Mouse (Mus musculus): ENCODE measurements around the gene Tmem131. TPM values are rescaled to one million over a fixed set of nuclear protein-coding genes. Genes with fewer than 3 reads are reported as not detected.

The Tmem131 gene
- polyA plus RNA-seq, 1 experiment, result 20.5 TPM

DNA sequence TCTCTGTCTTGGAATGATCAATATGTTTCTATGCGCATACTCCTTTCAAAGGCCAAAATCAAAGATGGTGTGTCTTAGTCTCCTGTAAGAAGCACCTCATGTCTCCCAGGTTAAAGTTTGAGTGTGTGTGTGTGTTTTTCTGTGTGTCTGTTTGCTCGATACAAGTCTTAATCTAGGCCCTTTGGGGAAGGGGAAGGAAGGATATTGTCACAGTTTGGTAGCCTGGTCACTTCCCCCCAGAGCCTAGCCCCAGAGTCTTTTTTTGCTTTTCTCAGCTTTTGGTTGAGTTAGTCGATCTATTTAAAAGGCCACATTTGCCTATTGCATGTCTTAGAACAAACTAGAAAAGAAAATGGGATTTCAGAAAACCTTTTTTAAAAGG, 3.1 kb downstream of the Tmem131 start:
- TF ChIP-seq CTCF (IDR thresholded peaks at IDR 0.05; ENCODE audit: insufficient read depth, low read length) (no peak), POLR2A (IDR thresholded peaks at IDR 0.05; ENCODE audit: borderline replicate concordance, extremely low read depth, low read depth, low read length) (no peak)
- Histone ChIP-seq H3K4me1 (ENCODE audit: control insufficient read depth, insufficient read depth, low read length) (peaks cover 10% of the 10 kb centered on the region), H3K4me3 (replicated peaks; ENCODE audit: extremely low read depth, low read depth, low read length) (peak overlapping the region; percentile 96)
- WGBS, result 52% methylated on average over 3 of the region's 3 CpGs
- no peak for DNase-seq

DNA sequence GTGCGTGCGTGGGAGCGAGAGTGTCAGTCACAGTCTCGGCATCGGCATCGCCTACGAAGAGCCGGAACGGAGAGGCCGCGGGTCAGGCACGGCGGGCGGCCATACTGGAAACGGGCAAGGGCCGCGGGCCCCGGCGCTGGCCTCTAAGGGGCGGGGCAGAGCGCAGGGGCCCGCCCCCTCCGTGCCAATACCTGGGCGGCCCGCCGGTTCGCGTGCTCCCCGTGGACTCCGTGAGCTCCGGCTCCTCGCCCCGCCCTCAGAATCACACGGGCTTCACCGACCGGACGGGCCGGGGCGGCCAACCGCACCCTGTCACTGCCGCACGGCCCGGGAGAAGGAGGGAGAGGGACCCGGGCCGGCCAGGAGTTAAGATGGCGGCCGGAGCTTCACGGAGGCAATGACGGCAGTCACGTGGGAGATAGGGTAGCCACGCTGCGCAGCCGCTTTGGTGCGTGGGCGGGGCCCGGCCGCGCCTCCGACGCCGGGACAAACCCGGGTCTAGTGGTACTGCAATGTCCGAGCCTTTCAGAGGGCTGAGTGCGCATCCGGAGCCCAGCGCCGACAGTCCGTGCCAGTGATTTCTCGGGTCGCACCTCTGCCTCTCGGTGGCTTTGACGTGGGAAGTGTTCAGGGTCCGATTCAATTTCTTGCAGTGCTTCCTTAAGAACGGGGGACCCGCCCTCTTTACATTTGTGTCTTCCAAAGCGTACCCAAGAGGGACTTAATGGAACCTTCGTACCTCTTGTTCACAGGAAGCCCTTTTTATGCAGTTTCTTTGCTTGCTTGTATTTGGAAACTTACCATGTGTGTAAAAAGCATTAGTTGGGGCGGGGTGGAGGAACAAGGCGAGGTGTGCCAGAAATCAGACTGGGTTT, 3.7 kb downstream of the Tmem131 start:
- H3K4me1 ChIP-seq (ENCODE audit: control insufficient read depth, insufficient read depth, low read length), result peaks cover 10% of the 10 kb centered on the region
- TF ChIP-seq CTCF (IDR thresholded peaks at IDR 0.05; ENCODE audit: insufficient read depth, low read length), result no peak
- TF ChIP-seq POLR2A (IDR thresholded peaks at IDR 0.05; ENCODE audit: borderline replicate concordance, extremely low read depth, low read depth, low read length), result peak; percentile 84; the same call in 1 of the 2 replicates
- H3K4me3 ChIP-seq (replicated peaks; ENCODE audit: extremely low read depth, low read depth, low read length), result peak overlapping the region; percentile 96
- DNase-seq, result peak; percentile 91
- 1% methylated on average over 78 of the region's 79 CpGs for WGBS

DNA sequence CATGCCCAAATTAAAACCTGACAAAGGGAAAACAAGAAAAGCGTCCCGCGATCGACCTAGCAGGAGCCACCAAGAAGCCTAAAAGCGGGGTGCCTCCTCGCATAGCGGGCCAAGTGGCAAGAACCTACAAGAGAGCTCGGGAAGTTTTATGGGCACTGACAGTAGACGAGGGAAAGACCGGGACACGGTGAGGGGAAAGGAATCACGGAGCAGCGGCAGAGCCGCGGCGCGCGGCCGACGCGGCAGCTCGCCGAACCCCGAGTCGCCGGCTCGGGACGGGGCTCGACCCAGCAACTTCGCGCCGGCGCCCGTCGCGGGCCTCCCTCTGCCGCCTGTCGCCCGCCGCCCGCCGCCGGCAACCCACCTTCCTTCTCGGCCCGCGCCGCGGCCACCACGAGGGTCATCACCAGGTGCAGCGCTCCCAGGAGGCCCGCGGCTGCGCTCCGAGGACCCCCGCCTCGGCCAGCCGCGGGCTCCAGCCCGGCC, 4.6 kb downstream of the Tmem131 start:
- DNase-seq, result peak; percentile 47
- peaks cover 10% of the 10 kb centered on the region for H3K4me1 ChIP-seq (ENCODE audit: control insufficient read depth, insufficient read depth, low read length)
- peak overlapping the region; percentile 96 for H3K4me3 ChIP-seq (replicated peaks; ENCODE audit: extremely low read depth, low read depth, low read length)
- TF ChIP-seq CTCF (IDR thresholded peaks at IDR 0.05; ENCODE audit: insufficient read depth, low read length) (no peak), POLR2A (IDR thresholded peaks at IDR 0.05; ENCODE audit: borderline replicate concordance, extremely low read depth, low read depth, low read length) (no peak)
- WGBS, result under 1% methylated on average over 57 of the region's 59 CpGs

DNA sequence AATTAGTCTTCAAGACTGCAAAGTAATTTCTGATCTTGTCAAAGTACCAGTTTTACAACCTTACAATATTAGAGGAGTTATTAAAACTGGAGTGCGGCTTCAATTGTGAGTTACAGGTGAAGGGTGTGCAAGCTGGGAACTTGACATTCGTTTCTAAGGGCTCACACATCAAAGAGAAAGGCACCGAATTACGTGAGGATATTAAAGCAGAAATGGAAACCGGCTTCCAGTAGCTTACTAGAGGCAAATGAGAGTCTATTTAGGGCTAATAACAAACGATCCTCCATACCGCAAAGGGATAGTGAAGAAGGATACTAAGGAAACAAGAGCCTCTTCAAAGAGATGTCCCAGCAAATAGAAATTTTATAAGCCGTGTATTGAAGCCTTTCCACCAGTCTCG, 5.1 kb downstream of the Tmem131 start:
- H3K4me1 ChIP-seq (ENCODE audit: control insufficient read depth, insufficient read depth, low read length), result peaks cover 10% of the 10 kb centered on the region
- WGBS, result 3% methylated on average over 9 of the region's 9 CpGs
- no peak for TF ChIP-seq CTCF (IDR thresholded peaks at IDR 0.05; ENCODE audit: insufficient read depth, low read length)
- no peak for TF ChIP-seq POLR2A (IDR thresholded peaks at IDR 0.05; ENCODE audit: borderline replicate concordance, extremely low read depth, low read depth, low read length)
- H3K4me3 ChIP-seq (replicated peaks; ENCODE audit: extremely low read depth, low read depth, low read length), result peak overlapping the region; percentile 96
- no peak for DNase-seq

DNA sequence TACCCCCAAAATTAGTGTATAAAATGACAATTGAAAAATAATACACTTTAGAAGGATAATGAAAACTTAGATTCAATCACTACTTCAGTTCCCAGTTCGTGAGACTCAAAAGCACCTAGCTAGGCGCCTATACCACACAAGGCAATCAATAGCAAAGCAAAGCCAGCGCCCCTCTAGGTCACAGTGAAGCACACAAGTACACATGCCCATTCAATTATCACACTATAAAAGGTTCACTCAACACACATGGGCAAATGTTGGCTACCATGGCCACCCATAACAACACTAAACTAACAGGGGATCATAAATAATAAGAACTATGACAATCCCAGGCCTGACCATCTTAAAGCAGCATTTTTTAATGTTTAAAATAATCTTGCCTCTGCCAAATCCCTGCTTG, 5.8 kb downstream of the Tmem131 start:
- Histone ChIP-seq H3K4me1 (ENCODE audit: control insufficient read depth, insufficient read depth, low read length) (peaks cover 10% of the 10 kb centered on the region), H3K4me3 (replicated peaks; ENCODE audit: extremely low read depth, low read depth, low read length) (no peak overlapping the region)
- no peak for TF ChIP-seq POLR2A (IDR thresholded peaks at IDR 0.05; ENCODE audit: borderline replicate concordance, extremely low read depth, low read depth, low read length)
- no peak for TF ChIP-seq CTCF (IDR thresholded peaks at IDR 0.05; ENCODE audit: insufficient read depth, low read length)
- DNase-seq, result no peak
- WGBS, result 60% methylated on average over 3 of the region's 3 CpGs

DNA sequence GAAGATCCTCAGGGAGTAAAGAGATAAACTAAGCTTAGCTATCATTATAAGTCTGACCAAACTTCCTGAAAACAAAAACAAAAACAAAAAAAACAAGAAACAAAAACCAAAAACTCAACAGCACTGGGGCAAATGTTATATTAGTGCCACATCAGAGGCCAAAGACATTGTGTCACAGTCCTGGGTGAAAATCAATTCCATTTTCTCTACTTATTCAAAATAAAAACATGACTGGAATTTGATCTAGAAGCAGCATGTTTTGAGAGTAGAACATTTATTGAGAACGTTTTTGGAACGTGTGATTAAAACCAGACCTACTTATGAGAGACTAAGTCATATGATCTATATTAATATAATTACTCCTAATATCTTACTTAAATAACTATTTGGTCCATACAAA, 6.5 kb downstream of the Tmem131 start:
- H3K4me1 ChIP-seq (ENCODE audit: control insufficient read depth, insufficient read depth, low read length), result peaks cover 10% of the 10 kb centered on the region
- WGBS, result 49% methylated on average over 2 of the region's 2 CpGs
- DNase-seq, result no peak
- H3K4me3 ChIP-seq (replicated peaks; ENCODE audit: extremely low read depth, low read depth, low read length), result no peak overlapping the region
- TF ChIP-seq CTCF (IDR thresholded peaks at IDR 0.05; ENCODE audit: insufficient read depth, low read length), result no peak
- no peak for TF ChIP-seq POLR2A (IDR thresholded peaks at IDR 0.05; ENCODE audit: borderline replicate concordance, extremely low read depth, low read depth, low read length)

DNA sequence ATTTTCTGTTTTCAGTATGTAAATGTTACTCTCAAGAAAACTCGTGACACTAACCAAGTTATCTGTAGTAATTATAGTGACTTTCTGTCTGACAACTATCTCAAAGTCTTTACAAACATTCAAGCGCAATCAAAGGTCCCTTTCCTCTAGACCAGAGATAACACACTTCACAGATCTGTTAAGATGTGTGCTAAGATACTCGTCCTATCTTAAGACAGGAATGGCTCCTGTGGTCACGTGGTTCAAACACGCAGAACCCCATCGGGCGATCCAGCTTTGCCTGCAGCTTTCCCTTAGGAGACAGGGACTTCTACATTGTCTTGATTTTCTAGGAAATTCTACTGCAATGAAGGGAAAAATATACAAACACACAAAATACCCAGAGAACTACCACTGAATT, 6.9 kb downstream of the Tmem131 start:
- no peak overlapping the region for H3K4me3 ChIP-seq (replicated peaks; ENCODE audit: extremely low read depth, low read depth, low read length)
- 52% methylated on average over 7 of the region's 7 CpGs for WGBS
- TF ChIP-seq POLR2A (IDR thresholded peaks at IDR 0.05; ENCODE audit: borderline replicate concordance, extremely low read depth, low read depth, low read length) (no peak), CTCF (IDR thresholded peaks at IDR 0.05; ENCODE audit: insufficient read depth, low read length) (no peak)

DNA sequence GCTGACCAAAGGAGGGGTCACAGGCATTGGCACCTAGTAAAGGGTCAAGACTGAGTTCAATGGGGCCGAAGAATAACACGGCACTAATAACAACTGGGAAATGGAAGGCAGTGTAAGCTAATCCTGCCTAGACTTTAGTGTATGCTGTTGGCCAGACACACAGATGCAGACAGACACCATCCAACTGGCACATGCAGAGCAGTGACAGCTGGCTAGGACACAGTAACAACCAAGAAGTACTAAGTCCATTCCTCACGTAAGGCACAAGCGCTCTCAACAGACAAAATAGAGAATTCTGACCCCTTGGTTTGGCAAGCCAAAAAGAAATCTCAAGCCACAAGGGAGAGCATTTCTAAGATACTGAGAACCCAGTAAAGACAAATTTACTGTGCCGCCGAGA, 8.7 kb downstream of the Tmem131 start:
- WGBS, result 64% methylated on average over 6 of the region's 6 CpGs
- peaks cover 7% of the 10 kb centered on the region for H3K4me1 ChIP-seq (ENCODE audit: control insufficient read depth, insufficient read depth, low read length)
- no peak for DNase-seq
- no peak for TF ChIP-seq POLR2A (IDR thresholded peaks at IDR 0.05; ENCODE audit: borderline replicate concordance, extremely low read depth, low read depth, low read length)
- H3K4me3 ChIP-seq (replicated peaks; ENCODE audit: extremely low read depth, low read depth, low read length), result no peak overlapping the region

More for the DNA sequence above, 6.9 kb downstream of the Tmem131 start:
- DNase-seq, result no peak
- H3K4me1 ChIP-seq (ENCODE audit: control insufficient read depth, insufficient read depth, low read length), result peaks cover 10% of the 10 kb centered on the region

DNA sequence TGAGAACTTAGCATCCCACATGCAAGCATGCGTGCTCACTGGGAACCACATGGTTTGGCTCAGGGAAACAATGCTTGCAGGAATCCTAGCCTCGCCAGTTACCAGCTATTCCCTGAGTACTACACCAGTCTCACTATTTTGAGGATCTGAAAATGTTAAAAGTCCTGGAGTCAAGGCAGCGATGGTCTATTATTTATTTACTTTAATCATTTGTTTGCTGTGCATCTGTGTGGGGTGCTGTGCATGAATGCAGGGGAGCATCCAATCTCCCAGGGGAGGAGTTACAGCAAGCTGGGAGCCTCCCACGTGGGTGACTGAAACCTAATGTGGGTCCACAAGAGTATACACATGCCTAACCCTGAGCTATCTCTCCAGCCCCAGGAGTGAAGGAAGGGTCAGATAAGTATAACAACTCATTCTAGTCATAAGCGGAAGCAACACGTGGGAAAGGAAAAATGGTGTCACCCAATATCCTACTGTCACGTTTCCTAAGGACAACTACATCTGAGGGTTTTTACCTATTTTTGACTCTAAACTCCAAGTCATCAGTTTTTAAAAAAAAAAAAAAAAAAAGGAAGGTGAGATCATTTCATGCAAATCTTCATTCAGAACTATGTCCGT, 9.4 kb downstream of the Tmem131 start:
- 71% methylated on average over 8 of the region's 8 CpGs for WGBS
- no peak for TF ChIP-seq POLR2A (IDR thresholded peaks at IDR 0.05; ENCODE audit: borderline replicate concordance, extremely low read depth, low read depth, low read length)
- no peak for TF ChIP-seq CTCF (IDR thresholded peaks at IDR 0.05; ENCODE audit: insufficient read depth, low read length)
- peaks cover 7% of the 10 kb centered on the region for H3K4me1 ChIP-seq (ENCODE audit: control insufficient read depth, insufficient read depth, low read length)
- DNase-seq, result no peak
- H3K4me3 ChIP-seq (replicated peaks; ENCODE audit: extremely low read depth, low read depth, low read length), result no peak overlapping the region
